Mouse (Mus musculus): Measurements from ENCODE around the gene Cfap46. TPM values are rescaled to one million over a fixed set of nuclear protein-coding genes. Genes with fewer than 3 reads are reported as not detected.
A peak's percentile ranks its signal among the peaks of the same experiment; 100 is the strongest.

The Cfap46 gene
- polyA plus RNA-seq (2014; fragmentation: Nextera tagmentation; extraction: Ambion mirVana): not detected in 2 replicates

GRCm38 (mm10) chr7:139683706-139684552 lies at the start of gene Cfap46:
Gene Cfap46 (minus strand): TSS chr7:139683817.
- Histone ChIP-seq H3K4me1 (ENCODE audit: control insufficient read depth in 2 of 2, insufficient read depth in 2 of 2, low read length in 2 of 2) (peaks cover 0 to 6% of the 10 kb centered on the region in 2 experiments; a peak in 3 of 4 replicates), H3K27me3 (ENCODE audit: control insufficient read depth, insufficient read depth, low read length) (0 out of 2 replicates have a peak, but pooled peaks cover 10% of the 10 kb centered on the region), H3K9me3 (ENCODE audit: control insufficient read depth, low read length) (no peaks in the 10 kb centered on the region), H3K27ac (replicated peaks in 1 of 2; ENCODE audit: control insufficient read depth in 1 of 2, insufficient read depth in 1 of 2, low read depth in 2 of 2, low read length in 2 of 2) (no peak within 1 kb of the TSS), H3K9ac (ENCODE audit: low read length) (peak within 1 kb of the TSS; percentile 66), H3K4me3 (ENCODE audit: control insufficient read depth in 1 of 2, insufficient read depth in 1 of 2, low read depth in 1 of 2, low read length in 2 of 2) (peak within 1 kb of the TSS; percentile 50 to 83), H3K4me2 (ENCODE audit: low read length) (peak within 1 kb of the TSS; percentile 91), H3K36me3 (ENCODE audit: control insufficient read depth, insufficient read depth, low read length) (no peaks in the 10 kb centered on the region)
- peak; percentile 62; the same call in 1 of the 2 replicates for ATAC-seq (ENCODE audit: insufficient number of reproducible peaks, insufficient read depth, low FRiP score, low read depth)
- 2% methylated on average over 31 of the region's 31 CpGs for WGBS

GRCm38 (mm10) chr7:139731276-139731696 lies 47.7 kb upstream of the Cfap46 start:
- Histone ChIP-seq H3K27ac (replicated peaks in 1 of 2; ENCODE audit: control insufficient read depth in 1 of 2, insufficient read depth in 1 of 2, low read depth in 2 of 2, low read length in 2 of 2) (no peak overlapping the region), H3K4me2 (ENCODE audit: low read length) (no peak overlapping the region)
- 34% methylated on average over 8 of the region's 8 CpGs for WGBS

DNA sequence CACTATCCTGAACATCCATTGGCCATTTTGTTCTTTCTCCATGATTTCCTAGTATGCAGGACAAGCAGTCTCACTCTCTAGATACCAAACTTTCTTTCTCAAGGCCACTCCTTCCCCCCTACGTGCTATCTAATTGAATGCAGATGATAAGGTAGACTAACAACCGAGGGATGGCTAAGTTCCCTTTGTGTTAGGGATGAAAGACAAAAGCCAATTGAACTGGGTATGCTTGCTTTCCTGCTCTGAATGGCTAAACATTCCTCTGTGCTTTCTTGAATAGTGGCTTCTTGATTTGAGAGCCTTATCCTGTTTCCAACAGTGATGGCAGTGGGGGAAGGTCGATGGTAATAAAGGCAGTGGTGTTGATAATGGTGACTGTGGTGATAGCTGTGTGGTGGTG lies 43.5 kb upstream of the Cfap46 start:
- ATAC-seq (ENCODE audit: insufficient number of reproducible peaks, insufficient read depth, low FRiP score, low read depth): no peak
- Histone ChIP-seq H3K27me3 (ENCODE audit: control insufficient read depth, insufficient read depth, low read length) (no peaks in the 10 kb centered on the region), H3K9ac (ENCODE audit: low read length) (no peak overlapping the region)

More at GRCm38 (mm10) chr7:139731276-139731696, 47.7 kb upstream of the Cfap46 start:
- Histone ChIP-seq H3K4me1 (ENCODE audit: control insufficient read depth in 2 of 2, insufficient read depth in 2 of 2, low read length in 2 of 2) (no peaks in the 10 kb centered on the region; a peak in 1 of 4 replicates), H3K36me3 (ENCODE audit: control insufficient read depth, insufficient read depth, low read length) (no peaks in the 10 kb centered on the region), H3K9me3 (ENCODE audit: control insufficient read depth, low read length) (no peaks in the 10 kb centered on the region), H3K9ac (ENCODE audit: low read length) (no peak overlapping the region), H3K27me3 (ENCODE audit: control insufficient read depth, insufficient read depth, low read length) (no peaks in the 10 kb centered on the region), H3K4me3 (ENCODE audit: control insufficient read depth in 1 of 2, insufficient read depth in 1 of 2, low read depth in 1 of 2, low read length in 2 of 2) (no peak overlapping the region)
- ATAC-seq (ENCODE audit: insufficient number of reproducible peaks, insufficient read depth, low FRiP score, low read depth): no peak

GRCm38 (mm10) chr7:139725641-139726040 lies 42.0 kb upstream of the Cfap46 start:
- no peaks in the 10 kb centered on the region for H3K27me3 ChIP-seq (ENCODE audit: control insufficient read depth, insufficient read depth, low read length)
- H3K4me2 ChIP-seq (ENCODE audit: low read length): no peak overlapping the region
- H3K36me3 ChIP-seq (ENCODE audit: control insufficient read depth, insufficient read depth, low read length): no peaks in the 10 kb centered on the region
- 41% methylated on average over 1 of the region's 1 CpGs for WGBS
- no peak overlapping the region for H3K9ac ChIP-seq (ENCODE audit: low read length)
- no peak overlapping the region for H3K4me3 ChIP-seq (ENCODE audit: control insufficient read depth in 1 of 2, insufficient read depth in 1 of 2, low read depth in 1 of 2, low read length in 2 of 2)
- no peak for ATAC-seq (ENCODE audit: insufficient number of reproducible peaks, insufficient read depth, low FRiP score, low read depth)
- H3K4me1 ChIP-seq (ENCODE audit: control insufficient read depth in 2 of 2, insufficient read depth in 2 of 2, low read length in 2 of 2): no peaks in the 10 kb centered on the region
- no peaks in the 10 kb centered on the region for H3K9me3 ChIP-seq (ENCODE audit: control insufficient read depth, low read length)
- H3K27ac ChIP-seq (replicated peaks in 1 of 2; ENCODE audit: control insufficient read depth in 1 of 2, insufficient read depth in 1 of 2, low read depth in 2 of 2, low read length in 2 of 2): no peak overlapping the region

More for the DNA sequence above, 43.5 kb upstream of the Cfap46 start:
- Histone ChIP-seq H3K36me3 (ENCODE audit: control insufficient read depth, insufficient read depth, low read length) (no peaks in the 10 kb centered on the region), H3K4me1 (ENCODE audit: control insufficient read depth in 2 of 2, insufficient read depth in 2 of 2, low read length in 2 of 2) (no peaks in the 10 kb centered on the region; a peak in 1 of 4 replicates), H3K4me2 (ENCODE audit: low read length) (no peak overlapping the region), H3K27ac (replicated peaks in 1 of 2; ENCODE audit: control insufficient read depth in 1 of 2, insufficient read depth in 1 of 2, low read depth in 2 of 2, low read length in 2 of 2) (no peak overlapping the region), H3K4me3 (ENCODE audit: control insufficient read depth in 1 of 2, insufficient read depth in 1 of 2, low read depth in 1 of 2, low read length in 2 of 2) (no peak overlapping the region), H3K9me3 (ENCODE audit: control insufficient read depth, low read length) (no peaks in the 10 kb centered on the region)
- 27% methylated on average over 3 of the region's 3 CpGs for WGBS

GRCm38 (mm10) chr7:139723986-139724385 lies 40.4 kb upstream of the Cfap46 start:
- Histone ChIP-seq H3K4me1 (ENCODE audit: control insufficient read depth in 2 of 2, insufficient read depth in 2 of 2, low read length in 2 of 2) (no peaks in the 10 kb centered on the region), H3K9ac (ENCODE audit: low read length) (no peak overlapping the region), H3K9me3 (ENCODE audit: control insufficient read depth, low read length) (no peaks in the 10 kb centered on the region), H3K4me3 (ENCODE audit: control insufficient read depth in 1 of 2, insufficient read depth in 1 of 2, low read depth in 1 of 2, low read length in 2 of 2) (no peak overlapping the region), H3K36me3 (ENCODE audit: control insufficient read depth, insufficient read depth, low read length) (no peaks in the 10 kb centered on the region), H3K27me3 (ENCODE audit: control insufficient read depth, insufficient read depth, low read length) (no peaks in the 10 kb centered on the region), H3K4me2 (ENCODE audit: low read length) (no peak overlapping the region), H3K27ac (replicated peaks in 1 of 2; ENCODE audit: control insufficient read depth in 1 of 2, insufficient read depth in 1 of 2, low read depth in 2 of 2, low read length in 2 of 2) (no peak overlapping the region)
- WGBS: 68% methylated on average over 4 of the region's 4 CpGs
- no peak for ATAC-seq (ENCODE audit: insufficient number of reproducible peaks, insufficient read depth, low FRiP score, low read depth)

GRCm38 (mm10) chr7:139721196-139721595 lies 37.6 kb upstream of the Cfap46 start:
- Histone ChIP-seq H3K27me3 (ENCODE audit: control insufficient read depth, insufficient read depth, low read length) (no peaks in the 10 kb centered on the region), H3K36me3 (ENCODE audit: control insufficient read depth, insufficient read depth, low read length) (no peaks in the 10 kb centered on the region), H3K9ac (ENCODE audit: low read length) (no peak overlapping the region), H3K4me3 (ENCODE audit: control insufficient read depth in 1 of 2, insufficient read depth in 1 of 2, low read depth in 1 of 2, low read length in 2 of 2) (no peak overlapping the region), H3K4me2 (ENCODE audit: low read length) (no peak overlapping the region), H3K4me1 (ENCODE audit: control insufficient read depth in 2 of 2, insufficient read depth in 2 of 2, low read length in 2 of 2) (no peaks in the 10 kb centered on the region), H3K9me3 (ENCODE audit: control insufficient read depth, low read length) (no peaks in the 10 kb centered on the region), H3K27ac (replicated peaks in 1 of 2; ENCODE audit: control insufficient read depth in 1 of 2, insufficient read depth in 1 of 2, low read depth in 2 of 2, low read length in 2 of 2) (no peak overlapping the region)
- ATAC-seq (ENCODE audit: insufficient number of reproducible peaks, insufficient read depth, low FRiP score, low read depth): no peak
- WGBS: 84% methylated on average over 2 of the region's 2 CpGs

DNA sequence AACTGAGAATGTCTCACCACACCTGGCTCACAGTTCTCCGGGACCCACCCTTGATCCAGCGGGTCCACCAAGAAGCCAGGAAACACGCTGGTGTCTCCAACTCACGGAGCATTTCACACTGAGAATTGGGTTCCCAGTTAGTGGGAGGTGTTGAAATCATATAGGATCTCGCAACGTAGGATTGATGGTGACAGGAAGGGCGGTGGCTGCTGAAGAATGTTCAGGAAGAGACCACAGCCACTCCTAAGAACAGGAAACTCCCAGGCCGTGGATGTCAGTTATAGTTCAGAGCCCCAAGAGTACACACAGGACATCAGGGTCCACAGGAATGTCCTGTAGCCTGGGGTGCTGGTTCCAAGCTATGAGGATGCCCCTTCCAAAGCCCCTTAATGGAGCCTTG lies 34.2 kb upstream of the Cfap46 start:
- no peak overlapping the region for H3K4me3 ChIP-seq (ENCODE audit: control insufficient read depth in 1 of 2, insufficient read depth in 1 of 2, low read depth in 1 of 2, low read length in 2 of 2)
- no peak overlapping the region for H3K9ac ChIP-seq (ENCODE audit: low read length)
- no peaks in the 10 kb centered on the region for H3K27me3 ChIP-seq (ENCODE audit: control insufficient read depth, insufficient read depth, low read length)
- no peaks in the 10 kb centered on the region for H3K36me3 ChIP-seq (ENCODE audit: control insufficient read depth, insufficient read depth, low read length)
- no peaks in the 10 kb centered on the region for H3K9me3 ChIP-seq (ENCODE audit: control insufficient read depth, low read length)
- no peak for ATAC-seq (ENCODE audit: insufficient number of reproducible peaks, insufficient read depth, low FRiP score, low read depth)
- H3K27ac ChIP-seq (replicated peaks in 1 of 2; ENCODE audit: control insufficient read depth in 1 of 2, insufficient read depth in 1 of 2, low read depth in 2 of 2, low read length in 2 of 2): no peak overlapping the region
- 72% methylated on average over 8 of the region's 8 CpGs for WGBS
- no peaks in the 10 kb centered on the region for H3K4me1 ChIP-seq (ENCODE audit: control insufficient read depth in 2 of 2, insufficient read depth in 2 of 2, low read length in 2 of 2)
- no peak overlapping the region for H3K4me2 ChIP-seq (ENCODE audit: low read length)
